Mouse (Mus musculus) embryonic facial prominence, embryonic 13.5 days (tissue): ENCODE measurements around the gene Rsad1. TPM values are rescaled to one million over a fixed set of nuclear protein-coding genes. Genes with fewer than 3 reads are reported as not detected.

ENCODE experiments used
- polyA plus RNA-seq: library from polyadenylated mRNA; unstranded; fragments of >200 nt; fragmentation: Nextera tagmentation; extraction: Ambion mirVana; gene quantifications from 2 replicates; pipeline ENCODE4 v1.2.1, GENCODE M21; 2015

The Rsad1 gene
- polyA plus RNA-seq, 1 experiment from 2014 or later = 4.6 TPM

Other genes starting within 250 kb of the Rsad1 start
- 160 and 162 TPM in 2 replicates for gene Luc7l3, start 227.3 kb downstream of the Rsad1 start, polyA plus RNA-seq
- 16.6 and 17.1 TPM in 2 replicates for gene Ankrd40, start 221.3 kb downstream of the Rsad1 start, polyA plus RNA-seq
- gene Abcc3, start 156.3 kb downstream of the Rsad1 start, polyA plus RNA-seq = 0.96 and 1.2 TPM in 2 replicates
- gene Cacna1g, start 75.1 kb downstream of the Rsad1 start, polyA plus RNA-seq = 38.2 and 41.8 TPM in 2 replicates
- gene Spata20, start 63.1 kb downstream of the Rsad1 start, polyA plus RNA-seq = 0.25 and 0.99 TPM in 2 replicates
- 4.2 and 4.9 TPM in 2 replicates for gene Epn3, start 49.3 kb downstream of the Rsad1 start, polyA plus RNA-seq
- gene Mycbpap, start 27.5 kb downstream of the Rsad1 start, polyA plus RNA-seq = 1.4 and 3.6 TPM in 2 replicates
- gene Chad, start 15.8 kb upstream of the Rsad1 start, polyA plus RNA-seq = 7.1 and 8.4 TPM in 2 replicates
- gene Acsf2, start 52.6 kb upstream of the Rsad1 start, polyA plus RNA-seq = 7.1 and 8.3 TPM in 2 replicates
- gene Lrrc59, start 80.5 kb upstream of the Rsad1 start, polyA plus RNA-seq = 205 and 211 TPM in 2 replicates
- 144 and 153 TPM in 2 replicates for gene Mrpl27, start 104.5 kb upstream of the Rsad1 start, polyA plus RNA-seq
- gene Eme1, start 104.7 kb upstream of the Rsad1 start, polyA plus RNA-seq = 23.5 and 26.4 TPM in 2 replicates
- 24.5 and 25.5 TPM in 2 replicates for gene Xylt2, start 128.3 kb upstream of the Rsad1 start, polyA plus RNA-seq
- 1.2 and 1.4 TPM in 2 replicates for gene Gm11541, start 155.2 kb upstream of the Rsad1 start, polyA plus RNA-seq
- gene Cdc34b, start 192.5 kb upstream of the Rsad1 start, polyA plus RNA-seq = 0.52 TPM in 1 of 2 replicates, not detected in the other
- not detected in 2 replicates for gene Tmem92, start 233.4 kb upstream of the Rsad1 start, polyA plus RNA-seq